Mouse (Mus musculus): ENCODE measurements at regions not wholly inside any gene's neighbourhood (a gene's known extent, or its start where the extent isn't known, plus 50 kb on each side); places are given as distances from the start of the nearest gene placed in this dataset.
"Not testable (repeated sequence)": the region's sequence is repeated elsewhere in the genome, so short reads cannot be mapped to it uniquely, and the experiment has no call there.

DNA sequence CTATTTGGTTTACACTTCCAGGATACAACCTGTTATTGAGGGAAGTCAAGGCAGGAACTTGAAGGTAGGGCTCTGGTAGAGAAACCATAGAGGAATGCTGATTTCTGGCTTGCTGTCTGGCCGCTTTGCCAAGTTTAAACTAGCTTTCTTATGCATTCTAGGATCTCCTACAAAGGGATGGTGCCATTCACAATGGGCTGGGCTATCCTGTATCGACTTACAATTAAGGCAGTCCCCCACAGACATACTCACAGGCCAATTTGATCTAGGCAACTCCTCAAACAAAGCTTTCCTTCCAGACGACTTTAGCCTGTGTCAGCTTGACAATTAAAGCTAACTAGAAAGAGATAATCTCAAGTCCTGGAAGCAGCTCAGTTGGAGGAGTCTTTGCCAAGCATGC lies 83.1 kb downstream of the Phlda1 start:
- DNase-seq (ENCODE audit: extremely low spot score in 1 of 2, low spot score in 1 of 2) = no peak

DNA sequence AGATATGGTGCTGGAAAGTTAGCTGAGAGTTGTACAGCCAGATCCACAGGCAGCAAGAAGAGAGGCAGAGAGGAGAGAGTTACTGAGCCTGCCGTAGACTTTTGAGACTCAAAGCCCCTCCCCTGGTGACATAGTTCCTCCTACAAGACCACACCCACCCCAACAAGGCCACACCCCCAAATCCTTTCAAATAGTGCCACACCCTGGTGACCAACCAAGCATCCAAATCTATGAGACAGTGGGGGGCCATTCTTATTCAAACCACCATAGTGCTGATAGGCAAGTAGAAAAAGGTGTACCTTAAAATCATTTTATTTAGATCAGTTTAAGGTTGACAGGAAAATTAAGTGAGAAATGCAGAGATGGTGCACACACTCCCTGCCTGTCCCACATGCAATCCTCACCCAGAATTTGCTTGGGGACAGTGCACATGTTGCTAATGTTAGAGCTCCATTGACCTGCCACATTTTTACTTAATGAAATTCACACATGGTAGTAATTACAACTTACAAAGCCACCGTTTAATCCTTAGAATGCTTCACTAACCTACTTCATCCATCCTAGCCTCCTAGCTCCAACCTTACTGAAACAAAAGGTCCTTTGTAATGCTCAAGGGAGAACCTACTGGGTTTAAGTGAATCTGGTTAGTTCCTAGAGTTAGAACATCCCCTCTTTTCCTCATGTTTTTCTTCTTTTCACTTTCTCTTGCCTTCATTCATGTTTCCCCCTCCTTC lies 86.5 kb downstream of the Phlda1 start:
- no peak for DNase-seq (ENCODE audit: extremely low spot score in 1 of 2, low spot score in 1 of 2)

DNA sequence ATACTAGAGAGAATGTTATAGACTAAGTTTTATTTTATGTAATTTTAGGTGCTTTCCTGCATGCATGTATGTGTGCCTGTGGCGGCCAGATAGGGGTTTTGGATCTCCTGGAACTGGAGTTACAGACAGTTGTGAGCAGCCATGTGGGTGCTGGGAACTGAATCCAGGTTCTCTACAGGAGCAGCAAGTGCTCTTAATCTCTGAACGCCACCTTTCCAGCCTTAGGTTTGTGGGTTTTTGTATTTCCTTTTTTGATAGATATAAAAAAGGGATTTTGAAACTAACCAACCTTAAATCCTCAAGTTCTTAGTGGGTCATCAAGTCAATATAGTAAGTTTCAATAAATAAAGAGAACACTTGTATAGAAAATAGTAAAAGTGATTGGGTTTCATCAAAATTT lies 87.2 kb downstream of the Phlda1 start:
- no peak for DNase-seq (ENCODE audit: extremely low spot score in 1 of 2, low spot score in 1 of 2)

DNA sequence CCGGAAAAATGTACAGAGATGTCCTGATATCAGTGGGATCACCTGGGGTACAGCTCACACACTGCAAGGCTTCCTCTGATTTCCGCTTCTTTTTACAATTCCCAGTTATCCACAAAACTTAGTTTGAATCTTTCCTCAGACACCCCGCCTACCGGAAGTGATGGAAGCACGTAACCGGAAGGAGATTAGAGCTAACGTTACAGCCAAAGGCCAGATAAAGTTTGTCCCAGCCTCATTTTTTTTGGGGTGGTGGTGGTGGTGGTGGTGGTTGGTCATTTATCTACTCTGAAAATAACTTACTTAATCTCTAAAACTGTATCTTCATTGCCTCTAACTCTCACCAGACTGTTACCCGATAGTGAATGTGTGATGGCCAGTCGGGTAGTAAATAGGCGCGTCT lies 88.1 kb downstream of the Phlda1 start:
- no peak for DNase-seq (ENCODE audit: extremely low spot score in 1 of 2, low spot score in 1 of 2)

DNA sequence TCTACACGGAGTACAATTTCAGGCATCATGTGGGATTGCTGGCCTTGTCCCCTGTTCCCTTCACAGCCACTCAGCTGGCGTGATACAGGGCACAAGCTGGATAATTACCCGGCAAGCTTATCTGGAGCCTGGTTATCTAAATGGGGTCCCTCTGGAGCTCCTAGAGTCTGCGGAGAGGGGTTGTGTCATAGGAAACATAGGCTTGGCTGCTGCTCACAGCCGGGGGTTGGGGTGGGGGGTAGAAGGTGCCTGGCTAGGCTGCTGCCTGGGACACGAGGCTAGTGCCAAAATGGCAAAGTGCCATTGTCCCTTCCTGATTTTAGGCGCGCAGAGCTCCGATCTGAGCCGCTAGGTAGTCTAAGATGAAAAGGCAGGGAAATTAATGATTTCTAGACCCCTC lies 88.6 kb downstream of the Phlda1 start:
- DNase-seq (ENCODE audit: extremely low spot score in 1 of 2, low spot score in 1 of 2) = no peak

DNA sequence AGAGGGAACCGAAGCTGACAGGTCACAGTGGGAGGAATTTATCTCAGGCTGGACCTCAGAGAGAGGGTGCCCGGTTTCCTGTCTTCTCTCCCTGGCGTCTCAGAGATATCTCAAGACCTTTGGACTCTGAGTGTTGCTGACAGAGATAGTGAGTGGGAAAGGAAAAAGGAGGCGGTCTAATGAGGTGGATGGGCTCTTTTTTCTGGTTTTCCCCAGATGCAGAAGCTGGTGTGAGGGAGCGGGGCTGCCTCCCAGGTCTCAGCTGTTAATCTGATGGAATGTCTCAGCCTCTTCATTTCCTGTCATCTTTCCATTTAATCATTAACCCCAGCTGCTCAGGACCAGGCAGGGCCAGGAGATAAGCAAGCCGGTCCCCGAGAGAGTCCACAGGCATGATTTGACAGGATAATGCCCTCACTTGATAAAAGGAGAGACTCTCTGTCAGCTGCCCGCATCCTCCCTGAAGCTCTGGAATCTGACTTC lies 89.5 kb downstream of the Phlda1 start:
- no peak for DNase-seq (ENCODE audit: extremely low spot score in 1 of 2, low spot score in 1 of 2)

DNA sequence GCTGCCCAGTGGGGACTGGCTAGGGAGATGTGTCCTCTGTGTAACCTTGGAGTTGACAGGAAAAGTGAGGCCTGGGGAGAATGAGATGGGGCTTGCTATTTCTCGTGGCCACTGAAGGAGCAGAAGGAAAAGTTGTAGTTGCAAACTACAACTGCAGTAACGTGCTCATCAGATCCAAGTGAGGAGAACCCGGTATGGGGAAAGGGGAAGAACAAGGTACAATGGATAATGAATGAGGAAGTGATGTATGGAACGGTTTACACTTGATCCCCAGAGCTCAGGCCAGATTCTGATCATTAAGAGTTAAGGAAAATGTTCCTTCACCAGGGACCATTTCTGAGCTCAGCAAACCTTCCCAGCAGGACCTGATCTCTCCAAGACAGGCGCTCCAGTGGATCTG lies 92.6 kb downstream of the Phlda1 start:
- no peak for DNase-seq (ENCODE audit: extremely low spot score in 1 of 2, low spot score in 1 of 2)

DNA sequence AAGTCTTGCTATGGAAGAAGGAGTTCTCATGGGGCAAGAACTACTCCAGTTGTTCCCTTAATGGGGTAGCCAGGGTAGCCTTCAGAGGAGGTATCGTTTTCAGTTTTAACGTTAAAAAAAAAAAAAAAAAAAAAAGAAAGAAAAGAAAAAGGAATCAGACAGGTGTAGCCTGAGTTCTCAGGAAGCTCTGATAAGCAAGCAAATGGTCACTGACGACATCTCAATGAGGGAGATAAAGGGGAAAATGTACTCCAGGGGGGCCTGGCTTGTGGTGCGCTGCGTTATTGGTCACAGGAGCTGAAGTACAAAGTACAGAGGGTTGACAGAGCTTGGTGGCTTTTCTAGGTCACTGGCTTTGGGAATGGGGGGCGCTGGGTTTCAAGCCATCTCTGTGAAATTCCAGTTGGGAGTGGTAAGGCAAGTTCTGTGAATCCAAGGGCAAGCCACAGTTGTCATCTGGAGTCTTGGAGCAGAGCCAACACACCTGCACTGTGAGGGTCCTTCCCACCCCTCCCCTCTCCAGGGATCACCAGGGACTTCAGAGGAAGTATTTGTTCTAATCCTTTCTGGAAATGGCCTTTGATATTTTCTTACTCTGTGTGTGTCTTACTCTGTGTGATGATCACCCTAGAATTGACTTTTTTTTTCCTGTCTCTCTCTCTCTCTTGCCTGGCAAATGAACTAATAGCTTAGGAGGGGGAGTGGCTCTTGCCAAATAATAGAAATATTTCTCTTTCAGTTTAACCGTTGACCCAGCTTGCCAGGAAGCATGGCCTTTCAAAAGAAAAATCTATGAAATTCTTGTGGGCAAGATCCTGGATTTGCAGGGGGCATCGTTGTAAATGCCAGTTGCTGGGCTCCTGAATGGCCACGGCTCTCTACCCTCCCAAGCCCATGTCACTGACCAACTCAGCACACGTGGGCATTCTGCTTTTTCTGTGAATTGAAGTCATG lies 93.5 kb downstream of the Phlda1 start:
- DNase-seq (ENCODE audit: extremely low spot score in 1 of 2, low spot score in 1 of 2) = no peak

DNA sequence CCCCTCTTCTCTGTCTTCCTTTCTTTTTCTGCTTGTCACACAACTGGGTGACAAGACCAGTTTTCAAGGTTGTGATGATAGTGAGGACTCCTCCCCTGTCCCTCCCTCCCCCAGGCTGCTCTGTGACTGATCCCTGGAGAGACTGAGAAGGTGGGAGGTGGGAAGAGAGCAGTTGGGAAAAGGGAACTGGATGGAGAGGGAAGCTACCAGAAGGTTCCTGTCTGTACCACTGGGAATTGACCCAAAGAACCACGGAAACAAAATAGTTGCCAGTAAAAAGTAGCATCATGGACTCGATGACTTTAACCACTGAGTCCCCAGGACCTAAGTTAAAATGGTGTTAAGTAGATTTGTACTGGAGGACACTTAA lies 94.2 kb downstream of the Phlda1 start:
- no peak for DNase-seq (ENCODE audit: extremely low spot score in 1 of 2, low spot score in 1 of 2)

DNA sequence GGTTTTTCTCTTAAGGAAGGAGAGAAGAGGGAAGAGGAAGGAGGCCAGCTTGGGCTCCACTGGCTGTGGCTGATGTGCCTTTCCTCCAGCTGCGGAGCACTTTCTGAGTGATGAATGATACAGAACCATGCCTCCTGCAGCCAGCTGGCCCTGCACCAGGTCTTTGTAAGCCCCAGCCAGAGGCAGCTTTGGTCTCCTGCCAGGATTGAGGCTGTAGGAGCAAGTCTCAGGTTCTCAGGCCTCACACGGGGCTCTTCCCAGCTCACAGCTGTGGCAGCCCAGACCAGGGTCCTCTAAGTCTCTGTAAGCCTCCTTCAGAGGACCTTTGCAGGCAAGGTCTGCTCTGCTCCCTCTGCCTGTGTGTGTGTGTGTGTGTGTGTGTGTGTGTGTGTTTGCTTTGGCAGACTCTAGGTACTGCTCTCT lies 94.6 kb downstream of the Phlda1 start:
- DNase-seq (ENCODE audit: extremely low spot score in 1 of 2, low spot score in 1 of 2) = peak; percentile 17 to 68

DNA sequence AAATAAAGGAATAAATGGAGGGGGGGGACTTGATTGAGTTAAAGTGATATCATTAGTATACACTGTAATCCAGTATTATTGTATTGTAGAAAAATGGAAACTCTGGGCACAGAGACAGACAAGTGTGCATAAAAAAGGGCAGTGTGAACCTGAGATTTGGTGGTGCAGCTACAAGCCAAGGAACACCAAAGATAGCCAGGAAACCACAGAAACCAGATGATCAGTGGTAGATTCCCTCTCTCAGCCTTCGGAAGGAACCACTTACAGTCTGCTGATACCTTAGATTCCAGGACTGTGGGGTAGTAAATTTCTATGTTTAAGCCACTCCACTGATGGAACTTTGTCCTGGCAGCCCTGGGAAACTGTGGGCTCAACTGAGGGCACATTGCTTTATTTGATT lies 97.1 kb downstream of the Phlda1 start:
- no peak for DNase-seq (ENCODE audit: extremely low spot score in 1 of 2, low spot score in 1 of 2)

DNA sequence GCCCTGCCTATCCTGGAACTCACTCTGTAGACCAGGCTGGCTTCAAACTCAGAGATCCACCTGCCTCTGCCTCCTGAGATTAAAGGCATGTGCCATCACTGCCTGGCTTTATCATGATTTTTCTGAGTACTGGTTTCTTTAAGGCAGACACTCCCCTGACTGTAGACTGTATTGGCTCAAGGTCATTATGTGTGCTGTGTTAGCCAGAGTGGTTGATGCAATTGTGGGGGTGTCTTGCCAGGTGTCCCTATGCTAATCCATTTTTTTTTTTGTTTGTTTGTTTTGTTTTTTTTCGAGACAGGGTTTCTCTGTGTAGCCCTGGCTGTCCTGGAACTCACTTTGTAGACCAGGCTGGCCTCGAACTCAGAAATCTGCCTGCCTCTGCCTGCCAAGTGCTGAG lies 101.3 kb downstream of the Phlda1 start:
- not testable (repeated sequence) for DNase-seq (ENCODE audit: extremely low spot score in 1 of 2, low spot score in 1 of 2)

DNA sequence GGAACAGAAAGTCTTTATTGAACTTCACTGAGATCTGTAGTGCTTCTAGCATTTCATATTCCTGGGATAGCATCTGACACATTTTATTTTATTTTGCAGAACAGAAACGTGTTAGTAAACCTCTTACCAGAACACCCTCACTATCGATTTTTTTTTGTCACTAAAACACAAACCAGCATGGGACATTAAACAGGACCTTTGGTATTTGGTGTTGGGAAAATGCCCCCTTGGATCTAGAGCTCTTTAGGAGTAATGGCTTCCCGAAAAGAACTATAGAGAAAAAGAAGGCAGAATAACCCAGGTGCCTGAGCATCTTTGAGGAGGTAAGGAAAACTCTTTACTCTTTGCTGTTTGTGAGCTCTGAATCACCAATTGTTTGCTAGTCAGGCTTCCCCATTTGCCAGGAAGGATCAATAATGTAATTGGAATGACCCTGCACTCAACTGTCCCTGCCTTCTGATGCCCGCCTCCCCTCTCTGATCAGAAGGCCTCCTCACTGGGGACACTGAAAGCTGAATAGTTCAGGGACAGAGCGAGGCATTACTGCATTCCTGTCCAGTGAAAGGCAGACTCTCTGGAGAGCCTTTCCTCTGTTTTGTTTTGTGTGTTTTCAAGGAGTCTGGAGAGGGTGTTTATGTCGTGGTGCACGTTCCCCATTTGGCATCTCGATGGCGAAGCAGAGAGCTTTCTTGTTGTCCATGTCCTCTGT lies 102.5 kb downstream of the Phlda1 start:
- no peak for DNase-seq (ENCODE audit: extremely low spot score in 1 of 2, low spot score in 1 of 2)

DNA sequence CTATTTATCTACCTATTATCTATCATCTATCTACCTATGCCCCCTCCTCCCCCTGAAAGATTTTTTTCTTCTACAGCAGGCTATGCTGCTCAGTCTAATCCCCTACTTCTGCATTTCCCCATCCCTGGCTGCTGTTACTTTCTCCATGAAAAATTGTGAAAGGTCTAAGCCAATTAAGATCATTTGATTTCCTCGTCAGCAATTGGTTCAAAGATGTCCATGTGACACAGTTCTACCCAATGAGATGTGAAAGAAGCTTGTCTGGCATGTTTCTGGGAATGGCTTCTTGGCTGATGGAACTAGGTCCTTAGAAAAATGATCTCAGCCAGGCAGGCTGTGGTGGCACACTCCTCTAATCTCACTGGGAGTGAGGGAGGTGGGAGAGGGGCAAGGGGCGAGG lies 103.8 kb downstream of the Phlda1 start:
- no peak for DNase-seq (ENCODE audit: extremely low spot score in 1 of 2, low spot score in 1 of 2)

DNA sequence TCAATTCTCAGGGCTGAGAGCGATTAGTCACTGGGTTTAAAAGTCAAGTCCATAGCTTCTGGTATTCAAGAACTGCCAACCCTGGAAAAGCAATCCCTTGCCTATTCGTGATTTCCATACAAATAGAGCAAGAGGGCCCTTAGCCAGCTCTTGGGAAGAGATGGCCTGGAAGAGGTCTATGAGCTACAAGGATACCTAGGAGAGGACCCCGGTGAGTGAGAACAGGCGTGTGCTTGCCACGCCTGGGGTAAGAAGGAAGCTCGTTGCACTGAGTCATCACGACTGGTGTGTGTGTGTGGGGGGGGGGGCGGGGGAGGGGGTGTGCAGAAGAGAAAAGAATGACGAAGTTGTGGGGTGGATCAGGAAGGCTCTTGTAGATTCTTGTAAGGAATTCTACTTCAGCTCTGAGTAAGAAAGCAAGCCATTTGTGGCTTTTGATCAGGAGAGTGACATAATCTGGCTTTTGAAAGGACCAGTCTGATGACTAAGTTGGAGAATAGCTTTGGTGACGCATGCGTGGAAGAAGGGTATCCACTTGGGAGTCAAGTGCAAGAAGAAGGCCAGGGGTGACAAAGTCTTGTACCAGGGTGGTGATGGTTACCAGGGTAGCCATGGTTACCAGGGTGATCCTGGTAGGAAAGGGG lies 113.7 kb downstream of the Phlda1 start:
- DNase-seq (ENCODE audit: extremely low spot score in 1 of 2, low spot score in 1 of 2) = no peak

DNA sequence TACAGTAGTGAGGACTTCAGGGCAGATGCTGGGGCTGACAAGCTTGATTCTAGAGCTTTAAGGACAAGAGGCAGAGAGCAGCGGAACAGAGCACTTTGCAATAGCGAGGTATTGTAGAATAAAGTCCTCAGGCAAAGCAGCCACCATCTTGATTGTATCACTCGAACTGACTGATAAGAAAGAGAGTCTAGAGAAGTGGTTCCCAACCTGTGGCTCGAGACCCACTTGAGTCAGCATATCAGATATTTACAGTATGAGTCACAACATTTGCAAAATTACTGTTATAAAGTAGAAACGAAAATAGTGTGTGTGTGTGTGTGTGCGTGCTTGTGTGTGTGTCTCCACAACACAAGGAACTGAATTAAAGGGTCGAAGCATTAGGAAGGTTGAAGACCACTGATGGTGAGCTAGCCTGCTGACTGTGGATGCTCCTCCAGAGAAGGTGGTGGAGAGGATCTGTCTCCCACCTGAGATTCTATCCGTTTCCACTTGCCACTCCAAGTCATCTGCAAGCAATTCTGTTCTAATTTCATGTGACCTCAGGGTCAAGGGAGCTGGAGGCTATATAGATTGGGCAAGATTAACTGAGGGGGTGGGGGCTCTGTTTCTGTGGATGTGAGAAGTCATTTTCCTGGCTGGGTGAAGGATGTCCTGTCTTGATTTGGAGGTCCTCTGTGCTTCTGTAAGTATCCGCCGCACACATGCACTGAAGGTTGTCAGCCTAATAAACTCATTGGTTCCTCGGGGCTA lies 115.0 kb downstream of the Phlda1 start:
- DNase-seq (ENCODE audit: extremely low spot score in 1 of 2, low spot score in 1 of 2) = no peak

DNA sequence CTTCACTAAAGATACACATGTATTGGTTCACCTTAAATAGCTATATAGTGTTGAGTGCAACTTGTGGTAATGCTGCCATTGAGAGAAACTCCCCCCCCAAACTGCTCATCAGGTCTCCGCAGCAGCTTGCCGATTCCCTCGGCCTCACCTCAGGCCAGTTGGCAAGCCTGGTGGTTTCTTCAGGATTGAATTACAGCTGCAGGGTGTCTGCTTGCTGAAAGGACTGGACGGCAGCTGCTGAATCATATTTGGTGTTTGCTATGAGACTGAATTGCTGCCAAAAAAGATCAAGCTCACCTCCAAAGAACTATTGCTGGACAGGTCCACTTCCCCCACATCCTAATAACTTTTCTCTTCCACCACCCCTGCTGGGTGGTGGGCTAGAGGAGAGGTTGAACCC lies 116.7 kb downstream of the Phlda1 start:
- DNase-seq (ENCODE audit: extremely low spot score in 1 of 2, low spot score in 1 of 2) = no peak

DNA sequence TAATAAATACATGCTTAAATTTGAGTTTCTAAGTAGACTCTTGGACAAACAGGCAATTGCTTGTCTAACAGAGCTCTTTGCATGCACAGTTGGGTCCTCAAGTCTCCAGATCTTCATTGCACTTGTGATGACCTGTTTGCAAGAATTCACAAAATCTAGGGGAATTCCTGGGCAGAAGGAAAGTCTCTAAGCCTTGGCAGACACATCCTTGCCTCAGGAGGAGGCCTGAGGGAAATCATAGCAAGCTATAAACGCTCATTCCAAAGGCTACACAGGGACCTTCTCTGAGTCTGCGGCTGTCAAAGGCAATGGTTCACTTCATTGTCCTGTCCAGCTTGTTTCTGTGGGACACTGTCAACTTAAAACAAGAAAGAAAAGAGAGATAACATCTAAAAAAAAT lies 117.9 kb downstream of the Phlda1 start:
- DNase-seq (ENCODE audit: extremely low spot score in 1 of 2, low spot score in 1 of 2) = no peak

DNA sequence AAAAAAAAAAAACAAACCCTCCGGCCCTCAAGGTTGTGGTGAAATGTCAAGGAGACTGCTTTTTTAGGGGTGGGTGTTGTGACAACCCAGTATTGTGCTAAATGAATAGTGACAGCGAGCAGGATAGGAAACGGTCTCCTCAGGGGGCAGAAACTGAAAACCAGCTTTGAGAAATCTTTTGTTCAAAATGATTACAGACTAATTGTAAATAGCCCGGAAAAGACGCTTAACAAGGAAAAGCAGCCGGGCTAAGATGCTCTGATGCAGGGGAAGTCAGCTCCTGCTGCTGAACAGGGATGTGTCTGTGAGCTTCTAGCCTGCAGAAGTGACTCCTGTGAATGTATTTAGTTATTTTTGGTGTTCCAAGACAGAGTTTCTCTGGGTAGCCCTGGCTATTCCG lies 118.5 kb downstream of the Phlda1 start:
- no peak for DNase-seq (ENCODE audit: extremely low spot score in 1 of 2, low spot score in 1 of 2)

DNA sequence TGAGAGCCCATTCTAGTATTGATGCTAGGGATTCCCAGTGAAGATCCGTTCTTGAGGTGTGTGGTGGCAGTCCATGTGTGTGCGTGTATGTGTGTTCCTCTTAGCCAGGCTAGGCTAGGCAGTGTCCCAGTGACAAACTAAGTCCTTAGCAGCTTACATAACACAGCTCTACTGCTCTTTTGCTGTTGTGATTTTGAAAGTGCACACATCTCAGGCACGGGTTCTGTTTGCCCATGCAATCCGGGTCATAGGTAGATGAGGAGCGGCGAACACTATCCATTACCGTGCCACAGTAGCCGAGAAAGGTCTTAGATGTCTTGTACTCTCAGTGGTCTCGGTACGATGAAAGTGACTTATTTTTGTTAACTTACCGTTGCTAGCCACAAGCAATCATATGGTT lies 119.5 kb downstream of the Phlda1 start:
- no peak for DNase-seq (ENCODE audit: extremely low spot score in 1 of 2, low spot score in 1 of 2)
